Mouse (Mus musculus): ENCODE data around the gene Hoxc12. TPM values are rescaled to one million over a fixed set of nuclear protein-coding genes. Genes with fewer than 3 reads are reported as not detected.

Gene Hoxc12
- polyA plus RNA-seq, 1 experiment from 2014 or later: not detected

- ATAC-seq (ENCODE audit: low FRiP score, low read depth): no peak
- Histone ChIP-seq H3K27ac (replicated peaks) (no peak overlapping the region), H3K4me1 (peaks cover 8% of the 10 kb centered on the region), H3K9ac (replicated peaks) (no peak overlapping the region), H3K36me3 (no peaks in the 10 kb centered on the region), H3K27me3 (peaks cover 100% of the 10 kb centered on the region), H3K9me3 (no peaks in the 10 kb centered on the region), H3K4me3 (0 out of 2 replicates have a peak overlapping the region, but pooled peaks have one; percentile 31), H3K4me2 (replicated peaks) (peak overlapping the region; percentile 46)
- under 1% methylated on average over 14 of the region's 14 CpGs for WGBS
Observed at GRCm38 (mm10) chr15:102980912-102981311, 44.4 kb downstream of the Hoxc12 start.

GRCm38 (mm10) chr15:102981379-102982288, 45.1 kb downstream of the Hoxc12 start:
- under 1% methylated on average over 88 of the region's 88 CpGs for WGBS
- no peak for ATAC-seq (ENCODE audit: low FRiP score, low read depth)
- Histone ChIP-seq H3K9ac (replicated peaks) (no peak overlapping the region), H3K36me3 (no peaks in the 10 kb centered on the region), H3K4me2 (replicated peaks) (peak overlapping the region; percentile 46), H3K4me3 (peak overlapping the region; percentile 31), H3K4me1 (peaks cover 8% of the 10 kb centered on the region), H3K27me3 (peaks cover 100% of the 10 kb centered on the region), H3K9me3 (no peaks in the 10 kb centered on the region), H3K27ac (replicated peaks) (no peak overlapping the region)

GRCm38 (mm10) chr15:102983716-102984115, 47.2 kb downstream of the Hoxc12 start:
- Histone ChIP-seq H3K4me2 (replicated peaks) (no peak overlapping the region), H3K9ac (replicated peaks) (no peak overlapping the region), H3K4me1 (peaks cover 8% of the 10 kb centered on the region), H3K27ac (replicated peaks) (no peak overlapping the region), H3K4me3 (no peak overlapping the region), H3K27me3 (peaks cover 100% of the 10 kb centered on the region), H3K9me3 (no peaks in the 10 kb centered on the region), H3K36me3 (no peaks in the 10 kb centered on the region)
- no peak for ATAC-seq (ENCODE audit: low FRiP score, low read depth)
- WGBS: 2% methylated on average over 12 of the region's 12 CpGs

- Histone ChIP-seq H3K4me1 (peaks cover 8% of the 10 kb centered on the region), H3K27me3 (peaks cover 100% of the 10 kb centered on the region), H3K4me2 (replicated peaks) (no peak overlapping the region), H3K9me3 (no peaks in the 10 kb centered on the region), H3K4me3 (no peak overlapping the region), H3K27ac (replicated peaks) (no peak overlapping the region), H3K36me3 (no peaks in the 10 kb centered on the region), H3K9ac (replicated peaks) (no peak overlapping the region)
- ATAC-seq (ENCODE audit: low FRiP score, low read depth): no peak
- WGBS: 0% methylated on average over 10 of the region's 10 CpGs
Observed at GRCm38 (mm10) chr15:102984521-102984920, 48.0 kb downstream of the Hoxc12 start.

- H3K4me3 ChIP-seq: no peak overlapping the region
- H3K9ac ChIP-seq (replicated peaks): no peak overlapping the region
- ATAC-seq (ENCODE audit: low FRiP score, low read depth): no peak
- no peak overlapping the region for H3K27ac ChIP-seq (replicated peaks)
- peaks cover 8% of the 10 kb centered on the region for H3K4me1 ChIP-seq
- H3K9me3 ChIP-seq: no peaks in the 10 kb centered on the region
- H3K36me3 ChIP-seq: no peaks in the 10 kb centered on the region
- H3K4me2 ChIP-seq (replicated peaks): no peak overlapping the region
- H3K27me3 ChIP-seq: peaks cover 100% of the 10 kb centered on the region
- 1% methylated on average over 3 of the region's 3 CpGs for WGBS
Observed at GRCm38 (mm10) chr15:102984925-102985324, 48.4 kb downstream of the Hoxc12 start.

- ATAC-seq (ENCODE audit: low FRiP score, low read depth): no peak
- H3K9ac ChIP-seq (replicated peaks): no peak overlapping the region
- H3K27ac ChIP-seq (replicated peaks): no peak overlapping the region
- H3K4me2 ChIP-seq (replicated peaks): no peak overlapping the region
- no peaks in the 10 kb centered on the region for H3K4me1 ChIP-seq
- H3K4me3 ChIP-seq: no peak overlapping the region
- H3K27me3 ChIP-seq: peaks cover 100% of the 10 kb centered on the region
- H3K36me3 ChIP-seq: no peaks in the 10 kb centered on the region
- no peaks in the 10 kb centered on the region for H3K9me3 ChIP-seq
- 2% methylated on average over 21 of the region's 21 CpGs for WGBS
Observed at GRCm38 (mm10) chr15:102987124-102987833, 50.7 kb downstream of the Hoxc12 start.

GRCm38 (mm10) chr15:102988078-102988477, 51.5 kb downstream of the Hoxc12 start:
- Histone ChIP-seq H3K9me3 (no peaks in the 10 kb centered on the region), H3K36me3 (no peaks in the 10 kb centered on the region), H3K4me2 (replicated peaks) (no peak overlapping the region), H3K27ac (replicated peaks) (no peak overlapping the region), H3K4me3 (no peak overlapping the region), H3K4me1 (no peaks in the 10 kb centered on the region), H3K9ac (replicated peaks) (no peak overlapping the region), H3K27me3 (peaks cover 100% of the 10 kb centered on the region)
- no peak for ATAC-seq (ENCODE audit: low FRiP score, low read depth)
- WGBS: 21% methylated on average over 5 of the region's 5 CpGs

Small RNAs within 50 kb of the gene (microRNA-seq; reads per million reads assigned to microRNA genes)
- 1.4 reads per million for gene Mir196a-2

Other genes with a start within 250 kb of the Hoxc12 start
- 41.4 and 42.4 TPM in 2 replicates for gene Calcoco1, start 214.6 kb upstream of the Hoxc12 start, polyA plus RNA-seq (2016; fragmentation: Nextera tagmentation; extraction: Ambion mirVana)
- gene Hoxc13, start 15.7 kb upstream of the Hoxc12 start, polyA plus RNA-seq (2016; fragmentation: Nextera tagmentation; extraction: Ambion mirVana): 0.23 and 0.24 TPM in 2 replicates
- gene Hoxc11, start 17.7 kb downstream of the Hoxc12 start, polyA plus RNA-seq (2016; fragmentation: Nextera tagmentation; extraction: Ambion mirVana): not detected in 2 replicates
- not detected in 2 replicates for gene Hoxc10, start 30.0 kb downstream of the Hoxc12 start, polyA plus RNA-seq (2016; fragmentation: Nextera tagmentation; extraction: Ambion mirVana)
- gene Hoxc5, start 30.7 kb downstream of the Hoxc12 start, polyA plus RNA-seq (2016; fragmentation: Nextera tagmentation; extraction: Ambion mirVana): 0.26 TPM in 1 of 2 replicates, not detected in the other
- gene Hoxc9, start 39.7 kb downstream of the Hoxc12 start, polyA plus RNA-seq (2016; fragmentation: Nextera tagmentation; extraction: Ambion mirVana): not detected in 2 replicates
- not detected in 2 replicates for gene Hoxc8, start 53.9 kb downstream of the Hoxc12 start, polyA plus RNA-seq (2016; fragmentation: Nextera tagmentation; extraction: Ambion mirVana)
- gene Hoxc6, start 61.5 kb downstream of the Hoxc12 start, polyA plus RNA-seq (2016; fragmentation: Nextera tagmentation; extraction: Ambion mirVana): not detected in 2 replicates
- gene Hoxc4, start 82.2 kb downstream of the Hoxc12 start, polyA plus RNA-seq (2016; fragmentation: Nextera tagmentation; extraction: Ambion mirVana): 0.09 TPM in 1 of 2 replicates, not detected in the other
- gene Smug1, start 230.3 kb downstream of the Hoxc12 start, polyA plus RNA-seq (2016; fragmentation: Nextera tagmentation; extraction: Ambion mirVana): 27.5 and 28.9 TPM in 2 replicates